Mouse (Mus musculus) layer of hippocampus, adult 9-11 months (tissue): ENCODE data around the gene Crebrf.

ENCODE experiments used
- DNase-seq: peaks from one replicate; pipeline ENCODE4 v3.0.0; 2022

Crebrf gene

DNA sequence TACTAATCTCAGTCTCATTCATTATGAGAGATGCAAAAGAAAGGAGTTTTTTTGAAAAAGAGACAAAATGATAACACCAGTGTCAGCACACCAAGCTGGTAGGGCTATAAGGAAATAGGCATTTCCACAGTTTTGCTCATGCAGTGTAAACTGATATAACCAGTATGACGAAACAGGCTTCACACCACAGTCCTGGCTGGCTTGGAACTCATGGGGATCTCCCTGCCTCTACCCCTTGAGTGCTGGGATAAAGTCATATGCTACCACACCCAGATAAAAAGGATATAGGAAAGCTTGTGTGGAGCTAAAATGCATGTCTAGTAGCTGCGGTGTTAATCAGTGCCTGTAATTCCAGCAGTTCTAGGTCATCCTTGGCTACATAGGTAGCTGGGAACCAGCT, 64.0 kb downstream of the Crebrf start:
- no peak for DNase-seq

DNA sequence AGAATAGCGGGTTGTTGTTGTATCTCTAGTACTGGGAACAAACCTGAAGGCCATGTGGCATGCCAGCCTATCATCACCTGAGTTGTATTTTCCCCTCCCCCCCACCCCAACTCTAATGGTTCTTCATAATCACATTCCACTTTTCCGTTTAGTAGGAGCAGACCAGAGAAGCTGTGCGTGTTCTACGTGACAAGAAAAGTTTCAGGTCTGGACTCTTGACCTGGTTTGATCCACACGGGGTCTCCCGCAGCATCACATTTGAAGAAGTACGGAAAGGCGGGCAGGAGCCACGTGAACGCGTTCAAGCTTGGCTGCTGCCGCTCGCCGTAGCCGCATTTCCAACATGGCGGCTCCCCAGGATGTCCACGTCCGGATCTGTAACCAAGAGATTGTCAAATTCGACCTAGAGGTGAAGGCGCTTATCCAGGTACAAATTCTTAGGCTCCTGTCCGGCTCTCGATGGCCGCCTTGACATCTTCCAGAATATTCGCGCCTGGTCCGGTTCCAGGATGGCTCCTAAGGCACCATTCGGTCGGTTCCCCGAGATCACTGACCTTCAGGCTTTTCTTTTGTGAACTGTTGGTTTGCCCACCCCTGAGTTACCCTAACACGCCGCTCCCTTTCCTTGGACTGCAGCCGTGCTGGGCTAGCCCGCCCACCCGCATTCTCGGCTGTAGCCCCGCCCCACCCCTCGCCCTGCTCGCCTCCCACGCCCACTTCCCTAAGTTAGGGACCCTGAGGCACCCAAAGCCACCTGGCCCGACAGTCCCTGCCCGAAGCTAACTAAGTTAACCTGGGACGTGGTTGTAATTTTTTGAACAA, 65.5 kb downstream of the Crebrf start, which contains the start of gene Bnip1:
Gene Bnip1 (plus strand): TSS at position 317 of the 822 bp plus-strand sequence.
- peak; percentile 75 for DNase-seq

DNA sequence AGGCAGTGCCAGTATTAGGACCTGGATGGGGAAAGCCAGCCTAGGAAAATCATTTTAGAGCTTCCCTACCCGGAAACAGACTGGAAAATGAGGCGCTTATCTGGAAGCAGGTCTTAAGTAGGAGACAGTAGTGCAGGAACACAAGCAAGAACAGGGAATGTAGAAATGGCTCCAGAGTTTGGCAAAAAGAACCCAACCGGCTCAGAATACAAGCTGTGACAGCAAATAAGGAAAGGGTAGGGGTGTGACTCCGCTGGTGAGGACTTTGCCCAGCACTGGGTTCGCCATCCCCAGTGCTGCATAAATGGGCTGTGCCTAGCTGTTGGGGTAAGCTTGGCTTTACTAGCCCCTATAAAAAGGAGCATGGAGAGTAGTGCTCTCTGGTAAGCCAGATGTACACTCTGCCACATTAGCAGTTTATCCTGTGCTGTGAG, 66.2 kb downstream of the Crebrf start:
- DNase-seq = no peak

GRCm38 (mm10) chr17:26784525-26784924, 69.1 kb downstream of the Crebrf start:
- DNase-seq = no peak

DNA sequence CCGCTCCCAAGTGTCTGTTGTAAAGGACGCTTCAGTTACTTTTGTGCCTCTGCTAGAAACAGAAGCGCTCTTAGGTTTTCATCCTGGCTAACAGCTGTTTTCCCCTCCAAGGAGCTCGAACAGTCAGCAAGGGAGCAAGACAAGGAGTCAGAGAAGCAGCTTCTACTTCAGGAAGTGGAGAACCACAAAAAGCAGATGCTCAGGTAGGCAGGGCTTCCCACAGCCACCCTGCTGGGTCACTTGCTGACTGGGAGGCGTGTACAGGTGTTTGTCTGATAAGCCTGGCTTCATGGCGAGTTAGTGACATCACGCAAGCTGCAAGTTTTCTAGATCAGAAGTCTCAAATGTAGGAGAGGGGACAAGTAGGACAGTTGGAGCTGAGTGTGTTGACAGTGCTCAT, 71.1 kb downstream of the Crebrf start:
- no peak for DNase-seq

DNA sequence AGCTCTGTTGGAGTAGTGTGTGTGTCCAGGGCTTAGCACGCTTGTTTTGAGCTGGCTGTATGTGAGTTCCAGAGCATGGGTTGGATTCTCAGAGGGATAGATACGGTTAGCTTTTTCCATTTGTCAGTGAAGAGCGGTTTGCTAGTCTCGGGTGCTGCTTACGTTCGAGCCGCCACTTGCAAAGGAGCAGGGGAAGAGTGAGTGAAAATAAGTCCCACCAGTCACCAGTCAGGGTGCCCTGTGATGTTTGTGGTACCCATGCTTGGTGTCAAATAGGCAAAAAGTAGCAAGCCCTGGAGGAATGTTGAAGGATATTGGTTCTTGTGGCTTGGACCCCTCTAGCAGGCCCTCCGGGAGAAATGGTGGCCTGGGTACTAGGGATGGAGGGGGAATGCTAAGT, 73.5 kb downstream of the Crebrf start:
- no peak for DNase-seq

DNA sequence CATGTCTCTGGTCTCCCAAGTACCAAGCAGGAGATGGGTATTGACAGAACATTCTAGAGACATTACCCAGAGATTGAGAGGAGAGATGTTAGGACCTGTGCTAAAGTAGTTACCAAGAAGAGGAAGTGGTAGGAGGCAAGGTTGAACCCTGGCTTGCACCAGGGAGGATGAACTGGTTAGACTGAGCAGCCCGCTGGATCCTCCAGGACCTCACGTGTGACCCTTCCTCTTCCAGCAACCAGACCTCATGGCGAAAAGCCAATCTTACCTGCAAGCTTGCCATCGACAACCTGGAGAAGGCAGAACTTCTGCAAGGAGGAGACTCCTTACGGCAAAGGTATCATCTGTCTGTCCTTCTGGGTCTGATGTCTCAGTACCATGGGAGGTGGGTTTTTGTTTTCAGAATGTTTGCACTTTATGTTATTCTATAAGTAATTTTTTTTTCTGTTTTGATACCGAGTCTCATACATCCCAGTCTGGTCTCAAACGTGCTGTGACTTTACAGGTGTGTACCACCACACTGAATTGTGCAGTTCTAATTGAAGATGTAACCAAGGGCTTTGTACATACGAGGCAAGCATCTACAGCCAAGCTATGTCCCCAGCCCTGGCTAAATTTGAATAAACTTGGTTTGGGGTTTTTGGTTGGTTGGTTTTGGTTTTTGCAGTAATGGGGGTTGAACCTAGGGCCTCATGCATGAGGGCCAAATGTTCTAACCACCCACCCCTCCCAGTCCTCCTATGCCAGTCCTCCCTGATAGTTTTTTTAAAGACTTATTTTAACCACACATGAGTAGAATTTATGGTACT, 74.2 kb downstream of the Crebrf start:
- no peak for DNase-seq

DNA sequence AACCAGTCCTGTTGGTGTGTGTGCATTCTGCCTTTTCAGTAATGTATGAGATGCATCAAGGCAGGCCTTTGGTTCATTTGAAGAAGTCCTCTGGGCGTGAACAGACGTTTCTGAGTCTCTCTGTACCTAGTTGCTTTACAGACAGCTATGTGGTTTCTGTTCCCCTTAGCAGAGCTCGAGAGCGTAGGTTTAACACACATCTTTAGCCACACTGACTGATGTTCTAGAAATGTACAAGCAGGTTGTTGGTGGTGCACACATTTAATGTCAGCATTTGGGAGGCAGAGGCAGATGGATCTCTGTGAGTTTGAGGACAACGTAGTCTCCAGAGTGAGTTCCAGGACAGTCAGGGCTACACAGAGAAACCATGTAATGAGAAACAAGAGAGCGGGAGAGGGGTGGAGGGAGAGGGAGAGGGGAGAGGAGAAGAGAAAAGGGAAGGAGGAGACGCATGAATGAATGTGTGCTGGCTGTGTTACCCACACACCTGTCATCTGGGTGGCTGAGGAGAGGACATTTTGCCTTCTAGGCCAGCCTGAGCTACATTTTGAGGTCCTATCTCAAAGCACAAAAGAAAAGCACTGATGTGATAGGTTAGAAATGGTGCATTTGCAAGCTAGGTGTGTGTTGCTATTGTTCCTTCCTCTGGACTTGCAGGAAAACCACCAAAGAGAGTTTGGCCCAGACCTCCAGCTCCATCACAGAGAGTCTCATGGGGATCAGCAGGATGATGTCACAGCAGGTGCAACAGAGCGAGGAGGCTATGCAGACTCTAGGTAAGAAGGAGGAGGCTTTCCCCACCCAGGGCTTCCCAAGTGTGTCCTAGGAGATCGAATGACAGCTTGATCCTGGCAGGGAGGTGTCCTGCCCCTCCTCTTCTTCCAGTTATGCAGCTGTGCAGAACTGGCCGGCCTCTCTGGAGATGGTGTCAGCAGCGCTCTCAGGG, 75.1 kb downstream of the Crebrf start:
- DNase-seq = no peak

- DNase-seq = peak; percentile 49
These were observed 76.1 kb downstream of the Crebrf start for GRCm38 (mm10) chr17:26791580-26791979.

DNA sequence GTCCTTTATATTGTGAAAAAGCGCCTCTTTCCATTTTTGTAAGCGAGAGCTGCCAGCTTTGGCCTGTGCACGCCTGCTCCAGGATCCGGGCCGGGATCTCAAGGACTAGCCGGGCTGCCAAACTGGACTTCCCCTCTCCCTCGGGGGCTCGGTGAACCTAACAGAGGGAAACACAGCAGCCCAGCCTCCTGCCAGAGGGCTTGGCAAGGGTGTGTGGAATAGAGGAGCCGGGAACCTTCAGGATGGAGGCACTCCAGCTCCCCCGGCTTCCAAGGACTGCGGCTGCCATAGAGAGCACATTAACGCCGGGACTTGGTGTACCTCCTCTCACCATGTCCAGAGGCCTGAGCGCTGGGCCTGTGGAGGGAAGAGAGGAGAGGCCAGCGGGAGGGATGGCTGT, 76.6 kb downstream of the Crebrf start:
- no peak for DNase-seq

GRCm38 (mm10) chr17:26793068-26793765, 77.8 kb downstream of the Crebrf start:
- DNase-seq = no peak

DNA sequence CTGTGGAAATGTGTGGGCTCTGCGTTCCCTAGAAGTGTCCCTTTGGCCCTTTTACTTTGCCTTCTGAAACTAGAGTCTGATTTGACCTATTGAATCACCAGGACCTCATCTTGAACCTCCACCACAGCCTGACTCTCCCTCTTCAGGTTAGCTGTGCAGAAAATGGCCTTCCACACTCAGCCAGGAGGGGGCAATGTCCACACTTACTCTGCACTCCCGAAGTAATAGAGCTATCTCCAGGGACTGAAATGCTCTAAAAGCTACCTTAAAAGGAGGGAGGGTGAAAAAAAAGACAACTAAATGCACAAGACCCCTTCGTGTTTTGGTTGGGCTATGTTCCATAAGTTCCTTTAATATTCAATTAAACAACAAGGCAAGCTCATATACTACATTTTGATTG, 79.3 kb downstream of the Crebrf start:
- DNase-seq = peak; percentile 25

DNA sequence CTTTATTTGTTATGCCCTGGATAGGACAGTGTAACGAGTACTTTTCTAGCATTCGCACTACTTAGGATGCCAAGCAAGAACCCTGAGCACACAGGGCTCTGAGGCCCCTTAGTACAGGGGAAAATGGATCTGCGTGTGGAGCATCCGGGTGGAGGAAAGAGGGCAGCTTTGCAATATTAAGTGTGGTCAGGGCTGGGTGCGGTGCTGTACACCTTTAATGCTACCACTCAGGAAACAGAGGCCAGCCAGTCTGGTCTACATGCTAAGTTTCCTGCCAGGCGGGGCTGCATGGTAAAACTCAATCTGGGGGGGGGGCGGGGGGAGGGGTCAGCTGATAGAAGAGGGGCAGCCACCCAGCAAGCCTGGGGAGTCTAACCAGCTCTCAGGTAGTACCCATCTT, 79.9 kb downstream of the Crebrf start:
- DNase-seq = no peak

GRCm38 (mm10) chr17:26797379-26798128, 82.1 kb downstream of the Crebrf start:
- DNase-seq = no peak

- DNase-seq = no peak
These were observed 87.4 kb downstream of the Crebrf start for GRCm38 (mm10) chr17:26802886-26803285.

- DNase-seq = no peak
These were observed 97.2 kb downstream of the Crebrf start for GRCm38 (mm10) chr17:26812607-26813006.

GRCm38 (mm10) chr17:26813497-26813896, 98.0 kb downstream of the Crebrf start:
- no peak for DNase-seq

- DNase-seq = no peak
These were observed 101.4 kb downstream of the Crebrf start for GRCm38 (mm10) chr17:26816810-26817209.

DNA sequence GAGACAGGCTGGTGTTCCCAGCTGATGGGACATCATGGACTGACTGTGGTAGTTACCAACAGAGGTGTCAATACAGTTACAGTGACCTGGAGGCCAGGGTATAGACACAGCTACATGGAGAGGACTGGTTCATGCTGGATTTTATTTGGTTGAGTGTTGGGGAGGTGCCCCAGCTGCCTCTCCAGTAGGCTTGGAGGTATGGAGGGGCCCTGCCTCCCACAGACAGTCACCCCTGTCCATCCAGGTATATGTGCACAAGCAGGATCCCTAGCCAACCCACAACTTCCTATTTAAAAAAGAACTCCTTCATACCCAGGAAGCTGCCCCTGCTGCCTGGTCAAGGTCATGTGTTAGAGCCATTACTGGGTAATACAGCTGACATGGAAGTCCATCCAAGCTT, 102.3 kb downstream of the Crebrf start:
- no peak for DNase-seq

DNA sequence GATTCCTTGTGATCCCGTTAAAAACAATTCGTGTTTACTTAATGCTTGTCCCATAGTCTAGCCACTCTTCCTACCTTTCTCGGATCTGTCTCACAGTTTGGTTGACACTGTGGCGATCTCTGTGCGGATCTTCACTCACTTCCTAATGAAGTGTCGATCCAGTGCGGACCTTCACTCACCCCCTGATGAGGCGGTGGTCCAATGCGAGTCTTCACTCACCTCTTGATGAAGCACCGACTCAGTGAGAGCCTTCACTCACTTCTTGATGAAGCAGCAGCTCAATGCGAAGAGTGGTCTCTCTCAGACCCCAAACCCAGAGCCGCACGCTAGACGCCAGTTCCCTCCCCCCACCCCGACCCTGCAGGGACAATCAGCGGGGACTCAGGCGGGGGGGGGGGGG, 110.7 kb downstream of the Crebrf start:
- DNase-seq = no peak
